Mouse (Mus musculus): Measurements from ENCODE around the gene Gcgr. TPM values are rescaled to one million over a fixed set of nuclear protein-coding genes. Genes with fewer than 3 reads are reported as not detected.
"Not testable (repeated sequence)": the region's sequence is repeated elsewhere in the genome, so short reads cannot be mapped to it uniquely, and the experiment has no call there.

The Gcgr gene
- total and polyA plus RNA-seq, 3 experiments: 0.68 to 2.1 (median 0.73) TPM

- DNase-seq: no peak
Observed at GRCm38 (mm10) chr11:120555260-120555659, 24.8 kb downstream of the Gcgr start.

DNA sequence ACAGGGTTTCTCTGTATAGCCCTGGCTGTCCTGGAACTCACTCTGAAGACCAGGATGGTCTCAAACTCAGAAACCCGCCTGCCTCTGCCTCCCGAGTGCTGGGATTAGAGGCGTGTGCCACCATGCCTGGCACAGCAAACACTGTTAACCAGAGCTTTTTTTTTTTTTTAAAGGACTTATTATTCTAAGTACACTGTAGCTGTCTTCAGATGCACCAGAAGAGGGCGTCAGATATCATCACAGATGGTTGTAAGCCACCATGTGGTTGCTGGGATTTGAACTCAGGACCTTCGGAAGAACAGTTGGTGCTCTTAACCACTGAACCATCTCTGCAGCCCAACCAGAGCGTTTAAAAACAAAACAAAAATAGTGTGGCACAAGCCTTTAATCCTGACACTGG, 28.3 kb downstream of the Gcgr start:
- DNase-seq; H3K36me3 ChIP-seq (ENCODE audit: control insufficient read depth, insufficient read depth, low read length); H3K27me3 ChIP-seq (ENCODE audit: control insufficient read depth, insufficient read depth, low read length); intact Hi-C loops (cut with DNase I); H3K79me2 ChIP-seq (replicated peaks; ENCODE audit: control insufficient read depth, insufficient read depth, low read length); H3K27ac ChIP-seq; H3K9ac ChIP-seq (ENCODE audit: low read depth, low read length); H3K4me1 ChIP-seq (ENCODE audit: control insufficient read depth, insufficient read depth, low read length); H3K4me3 ChIP-seq: not testable (repeated sequence)
- 93% methylated on average over 6 of the region's 6 CpGs for WGBS

More at GRCm38 (mm10) chr11:120555260-120555659, 24.8 kb downstream of the Gcgr start:
- no peak for TF ChIP-seq CTCF (IDR thresholded peaks at IDR 0.05)
- TF ChIP-seq EP300 (IDR thresholded peaks at IDR 0.05; ENCODE audit: insufficient read depth, low read depth, low read length): no peak
- TF ChIP-seq POLR2A (IDR thresholded peaks at IDR 0.05; ENCODE audit: insufficient read depth, low read depth, low read length): no peak
- WGBS: 37% methylated on average over 2 of the region's 2 CpGs
- Histone ChIP-seq H3K79me2 (replicated peaks; ENCODE audit: control insufficient read depth, insufficient read depth, low read length) (no peaks in the 10 kb centered on the region), H3K9ac (ENCODE audit: low read depth, low read length) (no peak overlapping the region), H3K36me3 (ENCODE audit: control insufficient read depth, insufficient read depth, low read length) (no peaks in the 10 kb centered on the region), H3K4me1 (ENCODE audit: control insufficient read depth, insufficient read depth, low read length) (peaks cover 5% of the 10 kb centered on the region; the same call in 1 of the 2 replicates), H3K27me3 (ENCODE audit: control insufficient read depth, insufficient read depth, low read length) (no peaks in the 10 kb centered on the region), H3K4me3 (no peak overlapping the region), H3K27ac (peak overlapping the region; percentile 67)
- intact Hi-C loops (cut with DNase I): no loop called here

- intact Hi-C loops (cut with DNase I): no loop called here
- Histone ChIP-seq H3K4me3 (no peak overlapping the region), H3K27me3 (ENCODE audit: control insufficient read depth, insufficient read depth, low read length) (no peaks in the 10 kb centered on the region), H3K4me1 (ENCODE audit: control insufficient read depth, insufficient read depth, low read length) (no peaks in the 10 kb centered on the region), H3K36me3 (ENCODE audit: control insufficient read depth, insufficient read depth, low read length) (no peaks in the 10 kb centered on the region), H3K79me2 (replicated peaks; ENCODE audit: control insufficient read depth, insufficient read depth, low read length) (no peaks in the 10 kb centered on the region), H3K27ac (no peak overlapping the region), H3K9ac (ENCODE audit: low read depth, low read length) (no peak overlapping the region)
- WGBS: 91% methylated on average over 13 of the region's 13 CpGs
- TF ChIP-seq CTCF (IDR thresholded peaks at IDR 0.05) (no peak), POLR2A (IDR thresholded peaks at IDR 0.05; ENCODE audit: insufficient read depth, low read depth, low read length) (no peak), EP300 (IDR thresholded peaks at IDR 0.05; ENCODE audit: insufficient read depth, low read depth, low read length) (no peak)
- no peak for DNase-seq
Observed at GRCm38 (mm10) chr11:120560952-120561728, 30.6 kb downstream of the Gcgr start.

GRCm38 (mm10) chr11:120562949-120563348, 32.5 kb downstream of the Gcgr start:
- Histone ChIP-seq H3K27ac (no peak overlapping the region), H3K36me3 (ENCODE audit: control insufficient read depth, insufficient read depth, low read length) (no peaks in the 10 kb centered on the region), H3K9ac (ENCODE audit: low read depth, low read length) (no peak overlapping the region), H3K4me3 (no peak overlapping the region), H3K79me2 (replicated peaks; ENCODE audit: control insufficient read depth, insufficient read depth, low read length) (no peaks in the 10 kb centered on the region; the same call in 1 of the 2 replicates), H3K27me3 (ENCODE audit: control insufficient read depth, insufficient read depth, low read length) (no peaks in the 10 kb centered on the region), H3K4me1 (ENCODE audit: control insufficient read depth, insufficient read depth, low read length) (no peaks in the 10 kb centered on the region)
- DNase-seq: no peak
- WGBS: 95% methylated on average over 13 of the region's 13 CpGs
- intact Hi-C loops (cut with DNase I): no loop called here
- TF ChIP-seq POLR2A (IDR thresholded peaks at IDR 0.05; ENCODE audit: insufficient read depth, low read depth, low read length): no peak
- TF ChIP-seq EP300 (IDR thresholded peaks at IDR 0.05; ENCODE audit: insufficient read depth, low read depth, low read length): no peak
- no peak for TF ChIP-seq CTCF (IDR thresholded peaks at IDR 0.05)

- WGBS: 73% methylated on average over 9 of the region's 9 CpGs
- no peak for DNase-seq
Observed at GRCm38 (mm10) chr11:120565114-120565513, 34.6 kb downstream of the Gcgr start.

DNA sequence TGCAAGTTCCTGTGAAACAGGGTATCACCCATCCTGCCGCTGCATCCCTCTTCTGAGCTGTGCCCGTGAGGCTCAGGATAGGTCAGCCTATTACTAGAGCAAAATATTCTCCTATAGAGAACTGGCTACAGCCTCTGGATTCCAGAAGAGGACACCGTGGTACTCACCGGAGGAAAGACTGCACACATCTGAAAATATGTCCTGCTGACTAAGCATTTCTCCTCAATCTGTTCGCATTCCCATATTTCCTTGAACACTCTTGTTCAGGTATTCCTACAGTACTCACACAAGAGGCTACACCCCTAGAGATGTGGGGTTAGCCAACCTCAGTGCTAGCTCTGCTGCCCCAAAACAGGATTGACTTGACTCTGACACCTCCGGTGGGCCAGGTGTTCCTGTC, 37.8 kb downstream of the Gcgr start:
- Histone ChIP-seq H3K27ac (no peak overlapping the region), H3K9ac (ENCODE audit: low read depth, low read length) (no peak overlapping the region), H3K27me3 (ENCODE audit: control insufficient read depth, insufficient read depth, low read length) (no peaks in the 10 kb centered on the region), H3K4me3 (no peak overlapping the region), H3K79me2 (replicated peaks; ENCODE audit: control insufficient read depth, insufficient read depth, low read length) (peaks cover 1% of the 10 kb centered on the region), H3K4me1 (ENCODE audit: control insufficient read depth, insufficient read depth, low read length) (peaks cover 5% of the 10 kb centered on the region), H3K36me3 (ENCODE audit: control insufficient read depth, insufficient read depth, low read length) (no peaks in the 10 kb centered on the region; the same call in 1 of the 2 replicates)
- intact Hi-C loops (cut with DNase I): no loop called here
- DNase-seq: no peak
- TF ChIP-seq EP300 (IDR thresholded peaks at IDR 0.05; ENCODE audit: insufficient read depth, low read depth, low read length): no peak
- no peak for TF ChIP-seq CTCF (IDR thresholded peaks at IDR 0.05)
- no peak for TF ChIP-seq POLR2A (IDR thresholded peaks at IDR 0.05; ENCODE audit: insufficient read depth, low read depth, low read length)
- WGBS: 86% methylated on average over 6 of the region's 6 CpGs

More at GRCm38 (mm10) chr11:120565114-120565513, 34.6 kb downstream of the Gcgr start:
- no peaks in the 10 kb centered on the region for H3K36me3 ChIP-seq (ENCODE audit: control insufficient read depth, insufficient read depth, low read length)
- no peaks in the 10 kb centered on the region for H3K4me1 ChIP-seq (ENCODE audit: control insufficient read depth, insufficient read depth, low read length)
- H3K9ac ChIP-seq (ENCODE audit: low read depth, low read length): no peak overlapping the region
- no peak overlapping the region for H3K4me3 ChIP-seq
- no peak for TF ChIP-seq EP300 (IDR thresholded peaks at IDR 0.05; ENCODE audit: insufficient read depth, low read depth, low read length)
- no peak for TF ChIP-seq CTCF (IDR thresholded peaks at IDR 0.05)
- no peak for TF ChIP-seq POLR2A (IDR thresholded peaks at IDR 0.05; ENCODE audit: insufficient read depth, low read depth, low read length)
- no peak overlapping the region for H3K27ac ChIP-seq
- no peaks in the 10 kb centered on the region for H3K27me3 ChIP-seq (ENCODE audit: control insufficient read depth, insufficient read depth, low read length)
- H3K79me2 ChIP-seq (replicated peaks; ENCODE audit: control insufficient read depth, insufficient read depth, low read length): no peaks in the 10 kb centered on the region; the same call in 1 of the 2 replicates
- intact Hi-C loops (cut with DNase I): no loop called here

Data from heart, adult 2 months (tissue).